Mouse (Mus musculus) liver, embryonic 12.5 days (tissue): ENCODE data around the gene Epb41. TPM values are rescaled to one million over a fixed set of nuclear protein-coding genes. Genes with fewer than 3 reads are reported as not detected.

Experiments
- ATAC-seq: fragments of 200-750 bp; cut with Nextera tagmentation; 2 replicates; pipeline ENCODE4 v1.8.0; 2017; ENCODE audit warnings: moderate number of reproducible peaks, mild to moderate bottlenecking, moderate library complexity
- H3K27ac ChIP-seq: fragments of 300-500 bp; sonication (generic); 2 replicates; pipeline ENCODE4 v1.5.1; 2016; ENCODE audit warnings: mild to moderate bottlenecking
- H3K27me3 ChIP-seq: fragments of 300-500 bp; sonication (generic); replicated peaks from 2 replicates; pipeline ENCODE4 v1.6.1; 2016; ENCODE audit warnings: mild to moderate bottlenecking, moderate library complexity
- H3K36me3 ChIP-seq: fragments of 300-500 bp; sonication (generic); 2 replicates; pipeline ENCODE4 v1.6.1; 2016; ENCODE audit warnings: mild to moderate bottlenecking, moderate library complexity
- H3K4me1 ChIP-seq: fragments of 300-500 bp; sonication (generic); 2 replicates; pipeline ENCODE4 v1.6.1; 2016
- H3K4me2 ChIP-seq: fragments of 300-500 bp; sonication (generic); 2 replicates; pipeline ENCODE4 v1.6.1; 2016; ENCODE audit warnings: mild to moderate bottlenecking, moderate library complexity
- H3K4me3 ChIP-seq: fragments of 300-500 bp; sonication (generic); 2 replicates; pipeline ENCODE4 v1.5.1; 2016; ENCODE audit warnings: mild to moderate bottlenecking, moderate library complexity
- H3K9ac ChIP-seq: fragments of 300-500 bp; sonication (generic); 2 replicates; pipeline ENCODE4 v1.6.1; 2016; ENCODE audit warnings: mild to moderate bottlenecking, moderate library complexity
- H3K9me3 ChIP-seq: fragments of 300-500 bp; sonication (generic); replicated peaks from 2 replicates; pipeline ENCODE4 v1.6.1; 2016; ENCODE audit warnings: mild to moderate bottlenecking, moderate library complexity
- WGBS: fragments of 180-500 bp; shearing (Covaris S2); methylation state at CpG from one replicate; pipeline ENCODE4 v1.1.7; 2016; ENCODE audit not compliant: insufficient replicate concordance; 5-methylcytosine and 5-hydroxymethylcytosine counted together
- polyA plus RNA-seq: library from polyadenylated mRNA; unstranded; fragments of >200 nt; fragmentation: Nextera tagmentation; extraction: Ambion mirVana; gene quantifications from 2 replicates; pipeline ENCODE4 v1.2.1, GENCODE M21; 2016

Gene Epb41
- polyA plus RNA-seq, 1 experiment from 2014 or later = 177 TPM

DNA sequence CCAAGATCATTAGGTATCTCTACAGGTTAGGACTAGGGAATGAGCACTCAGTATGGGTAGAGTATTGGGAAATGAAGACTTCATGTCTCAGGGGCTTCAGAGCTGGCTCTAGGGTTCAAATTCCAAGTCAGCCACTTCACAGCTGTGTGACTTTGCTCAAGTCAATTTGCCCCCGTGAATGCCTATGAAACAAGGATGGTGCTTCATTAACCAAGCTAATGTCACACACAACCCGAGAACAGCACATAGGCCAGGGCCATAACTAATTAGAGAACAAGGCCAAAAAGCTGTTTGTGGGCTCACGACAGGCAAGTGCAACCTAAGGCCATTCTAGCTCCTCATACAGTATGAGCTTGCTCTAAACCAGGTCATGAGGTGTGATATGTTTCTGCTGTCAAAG lies 3.0 kb downstream of the Epb41 start:
- Histone ChIP-seq H3K4me3 (peak overlapping the region; percentile 89), H3K36me3 (peaks cover 62% of the 10 kb centered on the region), H3K9ac (peak overlapping the region; percentile 96), H3K9me3 (no peaks in the 10 kb centered on the region), H3K27ac (peak overlapping the region; percentile 94), H3K4me2 (peak overlapping the region; percentile 93), H3K4me1 (peaks cover 87% of the 10 kb centered on the region), H3K27me3 (no peaks in the 10 kb centered on the region)
- no peak for ATAC-seq
- 71% methylated on average over 3 of the region's 3 CpGs for WGBS

GRCm38 (mm10) chr4:132071674-132072073 lies 3.4 kb downstream of the Epb41 start:
- ATAC-seq = no peak
- no peaks in the 10 kb centered on the region for H3K27me3 ChIP-seq
- peak overlapping the region; percentile 94 for H3K27ac ChIP-seq
- peaks cover 88% of the 10 kb centered on the region for H3K4me1 ChIP-seq
- WGBS = 86% methylated on average over 2 of the region's 2 CpGs
- peaks cover 67% of the 10 kb centered on the region for H3K36me3 ChIP-seq
- H3K4me3 ChIP-seq = peak overlapping the region; percentile 89
- H3K4me2 ChIP-seq = peak overlapping the region; percentile 93
- H3K9me3 ChIP-seq = no peaks in the 10 kb centered on the region
- peak overlapping the region; percentile 96 for H3K9ac ChIP-seq

DNA sequence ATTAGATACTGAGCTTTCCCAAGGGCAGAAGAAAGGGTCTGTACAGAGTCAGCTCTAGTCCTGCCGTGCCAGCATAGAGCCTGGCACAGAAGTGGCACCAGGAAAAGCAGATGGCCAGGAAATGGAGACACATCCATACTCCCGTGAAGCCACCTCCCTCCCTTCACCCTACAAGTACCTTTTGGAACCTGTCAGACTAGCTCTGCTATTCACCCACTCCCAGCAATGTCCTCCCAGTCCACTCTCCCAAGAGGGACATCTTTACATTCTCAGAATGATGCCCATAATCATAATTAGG lies 7.2 kb downstream of the Epb41 start:
- no peak for ATAC-seq
- WGBS = 65% methylated on average over 2 of the region's 2 CpGs
- Histone ChIP-seq H3K9me3 (no peaks in the 10 kb centered on the region), H3K4me1 (peaks cover 98% of the 10 kb centered on the region), H3K9ac (peak overlapping the region; percentile 67), H3K27ac (peak overlapping the region; percentile 79), H3K27me3 (no peaks in the 10 kb centered on the region), H3K4me3 (peak overlapping the region; percentile 89), H3K36me3 (peaks cover 98% of the 10 kb centered on the region), H3K4me2 (peak overlapping the region; percentile 93)

GRCm38 (mm10) chr4:132067112-132067937 lies 7.8 kb downstream of the Epb41 start:
- peak; percentile 81 for ATAC-seq
- H3K4me3 ChIP-seq = peak overlapping the region; percentile 89
- H3K9ac ChIP-seq = peak overlapping the region; percentile 67
- H3K4me1 ChIP-seq = peaks cover 98% of the 10 kb centered on the region
- H3K4me2 ChIP-seq = peak overlapping the region; percentile 93
- H3K27me3 ChIP-seq = no peaks in the 10 kb centered on the region
- peak overlapping the region; percentile 79 for H3K27ac ChIP-seq
- no peaks in the 10 kb centered on the region for H3K9me3 ChIP-seq
- peaks cover 98% of the 10 kb centered on the region for H3K36me3 ChIP-seq
- WGBS = 64% methylated on average over 14 of the region's 14 CpGs

- H3K4me1 ChIP-seq = peaks cover 98% of the 10 kb centered on the region
- H3K9me3 ChIP-seq = no peaks in the 10 kb centered on the region
- no peaks in the 10 kb centered on the region for H3K27me3 ChIP-seq
- H3K4me2 ChIP-seq = peak overlapping the region; percentile 93
- peaks cover 96% of the 10 kb centered on the region for H3K36me3 ChIP-seq
- peak overlapping the region; percentile 79 for H3K27ac ChIP-seq
- H3K9ac ChIP-seq = peak overlapping the region; percentile 67
- ATAC-seq = no peak
- H3K4me3 ChIP-seq = peak overlapping the region; percentile 89
- WGBS = 66% methylated on average over 10 of the region's 10 CpGs
Measured at GRCm38 (mm10) chr4:132066101-132066773, 8.9 kb downstream of the Epb41 start.

DNA sequence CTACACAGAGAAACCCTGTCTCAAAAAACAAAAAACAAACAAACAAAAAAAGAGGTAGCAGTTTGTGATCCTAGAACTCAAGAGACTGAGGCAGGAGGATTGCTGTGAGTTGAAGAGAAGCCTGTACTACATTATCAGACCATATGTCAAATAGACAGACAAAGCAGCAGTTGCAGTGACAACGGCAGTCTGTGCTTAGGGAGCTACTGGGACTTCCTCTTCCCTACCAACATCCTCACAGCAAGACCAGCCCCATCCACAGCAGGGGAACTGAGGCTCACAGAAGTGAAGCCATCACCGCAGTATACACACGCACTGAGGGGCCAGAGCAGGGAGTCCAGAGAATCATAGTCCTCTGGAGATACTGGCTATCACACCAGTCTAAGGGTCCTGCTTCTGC lies 9.5 kb downstream of the Epb41 start:
- Histone ChIP-seq H3K9ac (peak overlapping the region; percentile 67), H3K36me3 (peaks cover 95% of the 10 kb centered on the region), H3K9me3 (no peaks in the 10 kb centered on the region), H3K4me1 (peaks cover 98% of the 10 kb centered on the region), H3K27me3 (no peaks in the 10 kb centered on the region), H3K4me2 (peak overlapping the region; percentile 93), H3K4me3 (peak overlapping the region; percentile 89), H3K27ac (peak overlapping the region; percentile 79)
- ATAC-seq = no peak
- WGBS = 22% methylated on average over 3 of the region's 3 CpGs

DNA sequence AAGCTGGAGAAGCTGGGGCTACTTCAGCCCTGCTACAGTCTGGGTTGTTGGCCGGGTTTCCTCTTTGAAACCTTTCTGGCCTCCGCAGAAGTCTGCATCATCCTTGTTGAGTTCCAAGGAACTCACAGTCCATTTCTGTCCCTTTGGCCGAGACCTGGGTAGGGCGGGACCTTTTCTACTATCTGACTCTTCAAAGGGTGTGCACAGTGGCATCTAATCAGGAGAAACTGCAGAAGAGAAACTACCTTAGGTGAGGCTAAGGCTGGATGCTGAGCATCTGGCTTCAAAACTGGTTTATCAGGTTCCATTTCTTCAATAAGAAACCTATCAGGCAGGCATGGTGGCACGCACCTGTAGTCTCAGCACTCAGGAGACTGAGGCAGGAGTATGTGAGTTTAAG lies 10.6 kb downstream of the Epb41 start:
- peaks cover 98% of the 10 kb centered on the region for H3K4me1 ChIP-seq
- WGBS = 74% methylated on average over 5 of the region's 5 CpGs
- H3K4me2 ChIP-seq = peak overlapping the region; percentile 93
- peak overlapping the region; percentile 9; the same call in 1 of the 2 replicates for H3K4me3 ChIP-seq
- H3K36me3 ChIP-seq = peaks cover 90% of the 10 kb centered on the region
- H3K27me3 ChIP-seq = no peaks in the 10 kb centered on the region
- H3K9me3 ChIP-seq = no peaks in the 10 kb centered on the region
- H3K27ac ChIP-seq = peak overlapping the region; percentile 79
- H3K9ac ChIP-seq = peak overlapping the region; percentile 22; the same call in 1 of the 2 replicates
- ATAC-seq = no peak

DNA sequence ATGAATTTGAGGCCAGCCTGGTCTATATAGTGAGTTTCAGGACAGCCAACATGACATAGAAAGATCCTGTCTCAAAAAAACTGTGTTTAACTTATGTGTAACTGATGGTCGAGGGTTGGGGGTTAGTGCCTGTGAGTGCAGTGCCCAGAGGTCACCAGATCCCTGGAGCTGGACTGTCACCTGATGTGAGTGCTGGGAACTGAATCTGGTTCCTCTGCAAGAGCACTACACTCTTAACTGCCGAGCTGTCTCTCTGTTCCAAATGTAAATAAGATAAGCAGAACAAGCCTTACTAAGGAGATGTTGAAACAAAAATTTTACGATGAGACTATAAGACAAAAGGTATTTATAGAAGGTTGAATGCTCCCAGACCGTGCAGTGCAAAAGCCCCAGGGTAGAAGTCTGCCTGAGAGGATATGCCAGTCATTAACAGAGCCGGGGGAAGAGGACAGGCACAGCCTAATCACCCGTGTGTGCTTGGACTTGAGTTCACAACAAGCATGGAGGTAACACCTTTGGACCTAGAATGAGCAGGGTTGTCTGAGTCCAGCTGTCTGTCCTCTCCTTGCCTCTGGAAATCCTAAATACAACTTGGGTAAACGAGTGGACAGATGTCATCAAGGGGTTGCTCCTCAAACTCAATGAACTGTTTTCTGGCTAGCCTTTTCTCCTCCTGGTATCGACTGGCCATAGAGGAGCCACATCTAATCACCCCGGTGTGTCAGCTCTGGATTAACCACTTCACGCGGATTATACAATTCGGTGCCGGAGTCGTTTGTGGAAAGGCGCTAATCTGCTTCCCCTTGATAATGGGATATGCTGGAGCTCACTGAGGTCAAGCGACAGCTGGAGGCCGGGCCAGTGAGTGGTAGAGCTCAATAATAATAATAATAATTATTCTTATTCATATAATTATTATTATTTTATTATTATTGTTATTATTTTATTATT lies 11.9 kb downstream of the Epb41 start:
- peaks cover 98% of the 10 kb centered on the region for H3K4me1 ChIP-seq
- ATAC-seq = no peak
- H3K4me2 ChIP-seq = peak overlapping the region; percentile 40
- H3K4me3 ChIP-seq = no peak overlapping the region; the same call in 1 of the 2 replicates
- 50% methylated on average over 17 of the region's 17 CpGs for WGBS
- no peaks in the 10 kb centered on the region for H3K27me3 ChIP-seq
- peak overlapping the region; percentile 44 for H3K9ac ChIP-seq
- peak overlapping the region; percentile 97 for H3K27ac ChIP-seq
- no peaks in the 10 kb centered on the region for H3K9me3 ChIP-seq
- peaks cover 90% of the 10 kb centered on the region for H3K36me3 ChIP-seq

DNA sequence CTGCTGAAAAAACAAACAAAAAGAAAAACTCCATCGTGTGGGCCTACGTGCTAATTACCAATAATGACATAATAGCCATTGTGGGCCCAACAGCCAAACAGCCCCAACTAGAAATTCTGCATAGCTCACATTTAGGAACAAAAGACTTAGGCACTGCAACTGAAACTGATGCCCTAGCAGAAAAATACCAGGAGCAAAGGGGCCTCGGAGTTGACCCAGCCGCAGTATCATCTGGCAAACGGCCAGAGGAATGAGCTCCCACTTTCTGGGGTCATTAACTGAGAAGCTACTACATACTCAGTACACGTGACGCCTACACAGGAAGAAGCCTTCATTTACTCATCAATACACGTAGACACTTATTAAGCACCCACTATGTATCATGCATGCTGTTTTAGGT lies 12.8 kb downstream of the Epb41 start:
- no peak overlapping the region for H3K4me3 ChIP-seq
- H3K9me3 ChIP-seq = no peaks in the 10 kb centered on the region
- no peak for ATAC-seq
- peaks cover 90% of the 10 kb centered on the region for H3K36me3 ChIP-seq
- peak overlapping the region; percentile 18; the same call in 1 of the 2 replicates for H3K9ac ChIP-seq
- peak overlapping the region; percentile 97 for H3K27ac ChIP-seq
- WGBS = 81% methylated on average over 8 of the region's 8 CpGs
- H3K4me2 ChIP-seq = peak overlapping the region; percentile 40
- H3K27me3 ChIP-seq = no peaks in the 10 kb centered on the region
- peaks cover 98% of the 10 kb centered on the region for H3K4me1 ChIP-seq

GRCm38 (mm10) chr4:132060040-132060832 lies 14.9 kb downstream of the Epb41 start:
- 36% methylated on average over 17 of the region's 17 CpGs for WGBS
- Histone ChIP-seq H3K4me3 (peak overlapping the region; percentile 24), H3K4me1 (peaks cover 98% of the 10 kb centered on the region), H3K9me3 (no peaks in the 10 kb centered on the region), H3K9ac (peak overlapping the region; percentile 61), H3K27me3 (no peaks in the 10 kb centered on the region), H3K36me3 (peaks cover 77% of the 10 kb centered on the region), H3K4me2 (peak overlapping the region; percentile 64), H3K27ac (peak overlapping the region; percentile 97)
- peak; percentile 89 for ATAC-seq

- H3K4me2 ChIP-seq = peak overlapping the region; percentile 64
- H3K27me3 ChIP-seq = no peaks in the 10 kb centered on the region
- peaks cover 77% of the 10 kb centered on the region for H3K36me3 ChIP-seq
- WGBS = 85% methylated on average over 2 of the region's 2 CpGs
- ATAC-seq = no peak
- H3K9me3 ChIP-seq = no peaks in the 10 kb centered on the region
- H3K4me3 ChIP-seq = 0 out of 2 replicates have a peak overlapping the region, but pooled peaks have one; percentile 24
- H3K9ac ChIP-seq = peak overlapping the region; percentile 61; the same call in 1 of the 2 replicates
- H3K4me1 ChIP-seq = peaks cover 97% of the 10 kb centered on the region
- H3K27ac ChIP-seq = peak overlapping the region; percentile 97
Measured at GRCm38 (mm10) chr4:132059541-132059940, 15.6 kb downstream of the Epb41 start.
